Comparison of ENCODE assay signal across 16 mouse cellular contexts in genomic region chr1:158509112-158509855, GRCm38 (mm10).
DNase-seq lines count a peak whose midpoint lies in the region; ATAC-seq and TF ChIP-seq lines count a peak whose summit lies in the region.
"Had no signal": no experiment of that assay in that cellular context is flagged by ENCODE, and none has a peak within 500 bp of the region (broad histone marks: within the 10 kb centered on the region; RNA-seq: fewer than 3 reads in every experiment).

No protein-coding gene starts in this region.

- H3K27me3 ChIP-seq in intestine, postnatal 0 days (replicated peaks; ENCODE audit: control insufficient read depth, insufficient read depth, low read length) = no peaks in the 10 kb centered on the region
- no peaks in the 10 kb centered on the region for H3K27me3 ChIP-seq in intestine, embryonic 16.5 days (replicated peaks; ENCODE audit: control insufficient read depth, insufficient read depth, low read length)
- H3K27me3 ChIP-seq in lung, postnatal 0 days (replicated peaks; ENCODE audit: insufficient read depth, low read length) = no peaks in the 10 kb centered on the region
- no peaks in the 10 kb centered on the region for H3K27me3 ChIP-seq in liver, postnatal 0 days (ENCODE audit: insufficient read depth, low read length)
- H3K27me3 ChIP-seq in forebrain, embryonic 16.5 days (replicated peaks; ENCODE audit: control insufficient read depth, insufficient read depth, low read length) = no peaks in the 10 kb centered on the region
- H3K27me3 ChIP-seq: embryonic facial prominence, embryonic 13.5 days; forebrain, embryonic 13.5 days; intestine, embryonic 15.5 days; limb, embryonic 12.5 days; megakaryocyte, embryonic 14.5 days had no signal

- no peaks in the 10 kb centered on the region for H3K9me3 ChIP-seq in intestine, postnatal 0 days (ENCODE audit: control insufficient read depth)
- no peaks in the 10 kb centered on the region for H3K9me3 ChIP-seq in intestine, embryonic 16.5 days (ENCODE audit: control insufficient read depth, low read length)
- no peaks in the 10 kb centered on the region for H3K9me3 ChIP-seq in lung, postnatal 0 days (ENCODE audit: low read length)
- H3K9me3 ChIP-seq in liver, postnatal 0 days (ENCODE audit: low read length) = no peaks in the 10 kb centered on the region
- no peaks in the 10 kb centered on the region for H3K9me3 ChIP-seq in forebrain, embryonic 16.5 days (ENCODE audit: control insufficient read depth, low read length)
- H3K9me3 ChIP-seq: embryonic facial prominence, embryonic 13.5 days; forebrain, embryonic 13.5 days; intestine, embryonic 15.5 days; limb, embryonic 12.5 days had no signal

- no peaks in the 10 kb centered on the region for H3K36me3 ChIP-seq in intestine, postnatal 0 days (ENCODE audit: control insufficient read depth, insufficient read depth)
- H3K36me3 ChIP-seq in intestine, embryonic 16.5 days (ENCODE audit: control insufficient read depth, insufficient read depth, low read length) = no peaks in the 10 kb centered on the region
- no peaks in the 10 kb centered on the region for H3K36me3 ChIP-seq in lung, postnatal 0 days (ENCODE audit: insufficient read depth, low read length)
- no peaks in the 10 kb centered on the region for H3K36me3 ChIP-seq in liver, postnatal 0 days (replicated peaks; ENCODE audit: insufficient read depth, low read length)
- H3K36me3 ChIP-seq in forebrain, embryonic 16.5 days (ENCODE audit: control insufficient read depth, insufficient read depth) = peaks cover 13% of the 10 kb centered on the region; the same call in 1 of the 2 replicates
- H3K36me3 ChIP-seq: intestine, embryonic 15.5 days; limb, embryonic 12.5 days had no signal

- no peak overlapping the region for H3K4me2 ChIP-seq in intestine, postnatal 0 days (replicated peaks; ENCODE audit: low read depth)
- no peak overlapping the region for H3K4me2 ChIP-seq in intestine, embryonic 16.5 days (ENCODE audit: low read depth, low read length)
- H3K4me2 ChIP-seq in lung, postnatal 0 days (replicated peaks; ENCODE audit: low read depth, low read length) = no peak overlapping the region
- H3K4me2 ChIP-seq in liver, postnatal 0 days (ENCODE audit: low read depth, low read length) = no peak overlapping the region
- no peak overlapping the region for H3K4me2 ChIP-seq in forebrain, embryonic 16.5 days (ENCODE audit: low read length)
- H3K4me2 ChIP-seq: embryonic facial prominence, embryonic 13.5 days; forebrain, embryonic 13.5 days; intestine, embryonic 15.5 days; limb, embryonic 12.5 days had no signal

- no peaks in the 10 kb centered on the region for H3K4me1 ChIP-seq in intestine, postnatal 0 days (replicated peaks; ENCODE audit: control insufficient read depth, insufficient read depth, low read length)
- H3K4me1 ChIP-seq in intestine, embryonic 16.5 days (ENCODE audit: control insufficient read depth, insufficient read depth, low read length) = no peaks in the 10 kb centered on the region
- no peaks in the 10 kb centered on the region for H3K4me1 ChIP-seq in lung, postnatal 0 days (ENCODE audit: insufficient read depth, low read depth, low read length)
- H3K4me1 ChIP-seq in liver, postnatal 0 days (ENCODE audit: insufficient read depth) = no peaks in the 10 kb centered on the region
- H3K4me1 ChIP-seq in forebrain, embryonic 16.5 days (replicated peaks; ENCODE audit: control insufficient read depth, insufficient read depth, low read length) = peaks cover 14% of the 10 kb centered on the region
- H3K4me1 ChIP-seq: embryonic facial prominence, embryonic 13.5 days; forebrain, embryonic 13.5 days; intestine, embryonic 15.5 days; limb, embryonic 12.5 days; megakaryocyte, embryonic 14.5 days had no signal

- no peak overlapping the region for H3K27ac ChIP-seq in intestine, postnatal 0 days (ENCODE audit: low read depth, low read length)
- H3K27ac ChIP-seq in intestine, embryonic 16.5 days (ENCODE audit: low read length) = no peak overlapping the region
- H3K27ac ChIP-seq in lung, postnatal 0 days (ENCODE audit: low read length) = no peak overlapping the region
- no peak overlapping the region for H3K27ac ChIP-seq in liver, postnatal 0 days (ENCODE audit: low read depth)
- no peak overlapping the region for H3K27ac ChIP-seq in forebrain, embryonic 16.5 days (ENCODE audit: low read length)
- H3K27ac ChIP-seq: embryonic facial prominence, embryonic 13.5 days; forebrain, embryonic 13.5 days; intestine, embryonic 15.5 days; limb, embryonic 12.5 days had no signal

- TF ChIP-seq CTCF in intestine, postnatal 0 days (IDR thresholded peaks at IDR 0.05; ENCODE audit: low read depth) = peak; percentile 27; the same call in 1 of the 2 replicates
- peak; percentile 32 for TF ChIP-seq CTCF in lung, postnatal 0 days (IDR thresholded peaks at IDR 0.05)
- peak; percentile 44 for TF ChIP-seq CTCF in liver, postnatal 0 days (IDR thresholded peaks at IDR 0.05; ENCODE audit: low read depth)

- WGBS in intestine, postnatal 0 days = 78% methylated on average over 4 of the region's 4 CpGs
- WGBS in intestine, embryonic 16.5 days = 71% methylated on average over 4 of the region's 4 CpGs
- 71% methylated on average over 4 of the region's 4 CpGs for WGBS in lung, postnatal 0 days
- 57% methylated on average over 4 of the region's 4 CpGs for WGBS in liver, postnatal 0 days (ENCODE audit: insufficient replicate concordance)
- 93% methylated on average over 4 of the region's 4 CpGs for WGBS in forebrain, embryonic 16.5 days

- DNase-seq in cerebellum, postnatal 10 days = peak; percentile 44 to 47
- no peak for DNase-seq in cerebellum, postnatal 36 days
- DNase-seq in lung, postnatal 0 days (ENCODE audit: low spot score) = peak; percentile 11
- no peak for DNase-seq in lung, postnatal 14 days
- peak; percentile 15 for DNase-seq in liver, postnatal 0 days
- DNase-seq: cerebellum, adult 11 months; gastrocnemius, postnatal 25 days; thymus, postnatal 36 days had no signal

- ATAC-seq in intestine, postnatal 0 days = no peak
- no peak for ATAC-seq in intestine, embryonic 16.5 days
- peak; percentile 55 for ATAC-seq in lung, postnatal 0 days
- peak; percentile 23; the same call in 1 of the 2 replicates for ATAC-seq in liver, postnatal 0 days
- ATAC-seq in forebrain, embryonic 16.5 days = no peak
- ATAC-seq: forebrain, embryonic 13.5 days; intestine, embryonic 15.5 days had no signal

- no peak overlapping the region for H3K9ac ChIP-seq in intestine, postnatal 0 days (ENCODE audit: low read depth, low read length)
- H3K9ac ChIP-seq in intestine, embryonic 16.5 days (ENCODE audit: low read depth, low read length) = no peak overlapping the region
- H3K9ac ChIP-seq in lung, postnatal 0 days (replicated peaks; ENCODE audit: low read depth) = no peak overlapping the region
- no peak overlapping the region for H3K9ac ChIP-seq in liver, postnatal 0 days (replicated peaks)
- no peak overlapping the region for H3K9ac ChIP-seq in forebrain, embryonic 16.5 days (replicated peaks; ENCODE audit: low read depth, low read length)
- H3K9ac ChIP-seq: embryonic facial prominence, embryonic 13.5 days; forebrain, embryonic 13.5 days; intestine, embryonic 15.5 days; limb, embryonic 12.5 days had no signal

- no peak for TF ChIP-seq EP300 in lung, postnatal 0 days (IDR thresholded peaks at IDR 0.05)
- 0 out of 2 replicates have a peak, but pooled peaks have one; percentile 14 for TF ChIP-seq EP300 in liver, postnatal 0 days (IDR thresholded peaks at IDR 0.05; ENCODE audit: low read depth)

- H3K4me3 ChIP-seq in intestine, postnatal 0 days (ENCODE audit: low read depth, low read length) = no peak overlapping the region
- no peak overlapping the region for H3K4me3 ChIP-seq in intestine, embryonic 16.5 days (ENCODE audit: low read length)
- H3K4me3 ChIP-seq in lung, postnatal 0 days (ENCODE audit: low read depth, low read length) = no peak overlapping the region
- no peak overlapping the region for H3K4me3 ChIP-seq in liver, postnatal 0 days (ENCODE audit: low read depth, low read length)
- H3K4me3 ChIP-seq in forebrain, embryonic 16.5 days (replicated peaks; ENCODE audit: low read length) = no peak overlapping the region
- H3K4me3 ChIP-seq: embryonic facial prominence, embryonic 13.5 days; forebrain, embryonic 13.5 days; intestine, embryonic 15.5 days; limb, embryonic 12.5 days had no signal

Comparison
In these comparisons a context has a peak if more than half of its experiments do, and no peak if none do; other contexts are left out.
1. DNase-seq: peak in cerebellum, postnatal 10 days (2 of 2), lung, postnatal 0 days (single experiment) and liver, postnatal 0 days (single experiment); none in cerebellum, postnatal 36 days (0 of 2) and lung, postnatal 14 days (single experiment).
2. ATAC-seq: peak in lung, postnatal 0 days (single experiment) and liver, postnatal 0 days (single experiment); none in intestine, postnatal 0 days (single experiment), intestine, embryonic 16.5 days (single experiment) and forebrain, embryonic 16.5 days (single experiment).
3. Peak in every context shown above with its lines, with median percentiles within 50 percentile points of each other: CTCF ChIP-seq.